Mouse (Mus musculus): ENCODE data around the gene Apoc2.

The Apoc2 gene

GRCm38 (mm10) chr7:19678901-19679300 lies 1.2 kb upstream of the Apoc2 start:
- no peak for DNase-seq (ENCODE audit: low read depth, low spot score)

GRCm38 (mm10) chr7:19676662-19677061 lies 1.1 kb downstream of the Apoc2 start:
- no peak for DNase-seq (ENCODE audit: low read depth, low spot score)

- DNase-seq (ENCODE audit: low read depth, low spot score) = no peak
Measured at GRCm38 (mm10) chr7:19675824-19676223, 1.9 kb downstream of the Apoc2 start.

- DNase-seq (ENCODE audit: low read depth, low spot score) = no peak
Measured at GRCm38 (mm10) chr7:19673083-19673699, 4.5 kb downstream of the Apoc2 start.

GRCm38 (mm10) chr7:19671511-19671910 lies 6.2 kb downstream of the Apoc2 start:
- DNase-seq (ENCODE audit: low read depth, low spot score) = no peak

GRCm38 (mm10) chr7:19668947-19669721 lies 8.6 kb downstream of the Apoc2 start:
- peak; percentile 77 for DNase-seq (ENCODE audit: low read depth, low spot score)

- no peak for DNase-seq (ENCODE audit: low read depth, low spot score)
Measured at GRCm38 (mm10) chr7:19667434-19667833, 10.3 kb downstream of the Apoc2 start.

GRCm38 (mm10) chr7:19666750-19667149 lies 11.0 kb downstream of the Apoc2 start:
- DNase-seq (ENCODE audit: low read depth, low spot score) = no peak

- peak; percentile 97 for DNase-seq (ENCODE audit: low read depth, low spot score)
Measured at GRCm38 (mm10) chr7:19664955-19665841, 12.5 kb downstream of the Apoc2 start, which contains the start of gene Clptm1. Gene Clptm1 (minus strand): TSS chr7:19665033.

- no peak for DNase-seq (ENCODE audit: low read depth, low spot score)
Measured at GRCm38 (mm10) chr7:19664455-19664954, 13.2 kb downstream of the Apoc2 start.

- DNase-seq (ENCODE audit: low read depth, low spot score) = no peak
Measured at GRCm38 (mm10) chr7:19663940-19664339, 13.8 kb downstream of the Apoc2 start.

GRCm38 (mm10) chr7:19652614-19653013 lies 25.1 kb downstream of the Apoc2 start:
- DNase-seq (ENCODE audit: low read depth, low spot score) = no peak

- DNase-seq (ENCODE audit: low read depth, low spot score) = no peak
Measured at GRCm38 (mm10) chr7:19651063-19651786, 26.5 kb downstream of the Apoc2 start.

- no peak for DNase-seq (ENCODE audit: low read depth, low spot score)
Measured at GRCm38 (mm10) chr7:19641223-19641622, 36.5 kb downstream of the Apoc2 start.

- DNase-seq (ENCODE audit: low read depth, low spot score) = no peak
Measured at GRCm38 (mm10) chr7:19635074-19635827, 42.5 kb downstream of the Apoc2 start.

- DNase-seq (ENCODE audit: low read depth, low spot score) = no peak
Measured at GRCm38 (mm10) chr7:19634591-19634990, 43.1 kb downstream of the Apoc2 start.

GRCm38 (mm10) chr7:19633855-19634254 lies 43.9 kb downstream of the Apoc2 start:
- DNase-seq (ENCODE audit: low read depth, low spot score) = no peak

- no peak for DNase-seq (ENCODE audit: low read depth, low spot score)
Measured at GRCm38 (mm10) chr7:19633197-19633596, 44.5 kb downstream of the Apoc2 start.

- no peak for DNase-seq (ENCODE audit: low read depth, low spot score)
Measured at GRCm38 (mm10) chr7:19632720-19633119, 45.0 kb downstream of the Apoc2 start.

GRCm38 (mm10) chr7:19632275-19632674 lies 45.5 kb downstream of the Apoc2 start:
- DNase-seq (ENCODE audit: low read depth, low spot score) = no peak

- peak; percentile 65 for DNase-seq (ENCODE audit: low read depth, low spot score)
Measured at GRCm38 (mm10) chr7:19629361-19629734, 48.4 kb downstream of the Apoc2 start, which contains the start of gene Relb. Gene Relb (minus strand): TSS chr7:19629438.
